ENCODE assay signal across 8 mouse cellular contexts in the genomic region with DNA sequence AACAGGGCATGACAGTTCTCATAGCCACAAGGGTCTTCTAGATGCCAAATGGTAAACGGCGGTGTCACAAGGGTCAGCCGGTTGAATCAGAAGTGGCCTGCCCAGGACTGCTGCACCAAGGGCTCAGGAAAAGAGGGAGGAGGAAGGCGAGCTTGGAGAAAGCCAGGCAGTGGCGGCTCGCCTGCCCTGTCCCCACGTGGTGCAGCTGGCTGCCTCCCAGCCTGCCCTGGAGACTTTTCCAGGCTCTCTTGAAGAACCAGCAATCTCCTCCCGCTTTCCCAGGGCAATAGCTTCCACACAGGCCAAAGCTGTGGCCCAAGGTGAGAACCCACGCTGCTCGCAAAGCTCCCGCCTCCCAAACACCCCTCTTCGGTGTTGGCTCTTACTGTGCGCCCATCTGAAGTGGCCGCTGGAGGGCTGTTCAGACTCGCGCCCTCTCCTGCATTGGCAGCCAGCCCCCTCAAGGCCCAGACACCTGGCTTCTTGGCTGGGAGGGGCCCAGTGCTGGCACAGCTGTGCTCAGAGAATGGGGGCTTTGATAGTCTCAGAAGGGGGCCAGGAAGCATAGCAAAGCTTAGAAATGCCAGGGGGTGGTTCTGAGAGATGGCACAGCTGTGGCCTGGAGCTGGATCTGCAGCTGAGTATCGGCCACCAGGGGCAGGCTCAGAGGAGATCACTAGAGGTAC. TPM values are rescaled to one million over a fixed set of nuclear protein-coding genes. Genes with fewer than 3 reads are reported as not detected.
A peak's percentile ranks its signal among the peaks of the same experiment; 100 is the strongest.
DNase-seq lines count a peak whose midpoint lies in the region; ATAC-seq and TF ChIP-seq lines count a peak whose summit lies in the region.

No protein-coding gene starts in this region.

- no peak overlapping the region for H3K4me3 ChIP-seq in liver, embryonic 14.5 days (ENCODE audit: insufficient read depth in 1 of 2, low read depth in 2 of 2, low read length in 2 of 2)

- 5% methylated on average over 17 of the region's 17 CpGs for WGBS in liver, embryonic 14.5 days (ENCODE audit: insufficient replicate concordance)

- no peak overlapping the region for H3K9ac ChIP-seq in liver, embryonic 14.5 days (replicated peaks)

- H3K27me3 ChIP-seq in liver, embryonic 14.5 days (ENCODE audit: control insufficient read depth, insufficient read depth, low read length): peaks cover 54% of the 10 kb centered on the region

- peak; percentile 56 to 75 for DNase-seq in adrenal gland, adult (ENCODE audit: inconsistent age in 2 of 2, low spot score in 1 of 2)
- DNase-seq in adrenal gland, postnatal 4 days (ENCODE audit: low spot score in 2 of 2): no peak
- no peak for DNase-seq in liver, embryonic 14.5 days (ENCODE audit: low read depth in 3 of 3, low spot score in 3 of 3)
- no peak for DNase-seq in liver
- DNase-seq in lung, adult 18-20 months: peak; percentile 62 to 67
- DNase-seq in thymus, postnatal 0 days (ENCODE audit: low spot score): peak; percentile 69
- DNase-seq in spleen, adult 12 weeks (ENCODE audit: low spot score): no peak
- DNase-seq in left cerebral cortex, adult 18-20 months (ENCODE audit: low spot score in 2 of 2): no peak

- H3K27ac ChIP-seq in liver, embryonic 14.5 days: no peak overlapping the region

- no peaks in the 10 kb centered on the region for H3K4me1 ChIP-seq in liver, embryonic 14.5 days (replicated peaks; ENCODE audit: control insufficient read depth in 2 of 2, insufficient read depth in 2 of 2, low read length in 1 of 2)

- no peak overlapping the region for H3K4me2 ChIP-seq in liver, embryonic 14.5 days (ENCODE audit: low read depth)

- no peaks in the 10 kb centered on the region for H3K36me3 ChIP-seq in liver, embryonic 14.5 days (replicated peaks; ENCODE audit: control insufficient read depth, insufficient read depth, low read depth)

- no peak for TF ChIP-seq EP300 in liver, embryonic 14.5 days (IDR thresholded peaks at IDR 0.05; ENCODE audit: low read depth)

- ATAC-seq in liver, embryonic 14.5 days (ENCODE audit: insufficient read depth): no peak

- TF ChIP-seq CTCF in liver, embryonic 14.5 days (IDR thresholded peaks at IDR 0.05; ENCODE audit: low read depth): peak; percentile 6; the same call in 1 of the 2 replicates

- no peaks in the 10 kb centered on the region; the same call in 1 of the 2 replicates for H3K9me3 ChIP-seq in liver, embryonic 14.5 days (ENCODE audit: control insufficient read depth, low read length)

RNA-seq across cellular contexts. Expression of gene Bcan, which starts 2.4 kb away (rescaled TPM):
- total RNA-seq in adrenal gland, postnatal 4 days (2021): 10 to 100 TPM; 29.2 to 30.6 TPM
- 0.08 TPM in 1 of 2 replicates, not detected in the other for polyA plus RNA-seq in liver, embryonic 14.5 days (2012; rRNA removed)
- polyA plus RNA-seq in liver, embryonic 14.5 days (2014; fragmentation: Nextera tagmentation; extraction: Ambion mirVana): not detected in 2 replicates
- 0.23 and 0.27 TPM in 2 replicates for polyA plus RNA-seq in thymus, postnatal 0 days (2015; fragmentation: Nextera tagmentation; extraction: Ambion mirVana)
- 100 to 1,000 TPM; 221 to 244 TPM for total RNA-seq in left cerebral cortex, adult 18-20 months (2021)

RNA-seq across cellular contexts. Expression of gene Hapln2, which starts 24.9 kb away (rescaled TPM):
- not detected for total RNA-seq in adrenal gland, postnatal 4 days (2021)
- polyA plus RNA-seq in liver, embryonic 14.5 days (2012; rRNA removed): not detected in 2 replicates
- polyA plus RNA-seq in liver, embryonic 14.5 days (2014; fragmentation: Nextera tagmentation; extraction: Ambion mirVana): not detected in 2 replicates
- polyA plus RNA-seq in thymus, postnatal 0 days (2015; fragmentation: Nextera tagmentation; extraction: Ambion mirVana): 0.16 TPM in 1 of 2 replicates, not detected in the other
- 10 to 100 TPM; 22.6 to 24.1 TPM for total RNA-seq in left cerebral cortex, adult 18-20 months (2021)

RNA-seq across cellular contexts. Expression of gene Nes, which starts 31.6 kb away (rescaled TPM):
- total RNA-seq in adrenal gland, postnatal 4 days (2021): 10 to 100 TPM; 16.2 to 24.3 TPM
- polyA plus RNA-seq in liver, embryonic 14.5 days (2012; rRNA removed): 0.78 and 1.1 TPM in 2 replicates
- polyA plus RNA-seq in liver, embryonic 14.5 days (2014; fragmentation: Nextera tagmentation; extraction: Ambion mirVana): 0.80 and 0.83 TPM in 2 replicates
- polyA plus RNA-seq in thymus, postnatal 0 days (2015; fragmentation: Nextera tagmentation; extraction: Ambion mirVana): 3.2 and 4.5 TPM in 2 replicates
- 1 to 10 TPM; 4.6 to 9.5 TPM for total RNA-seq in left cerebral cortex, adult 18-20 months (2021)

RNA-seq across cellular contexts. Expression of gene Gpatch4, which starts 40.5 kb away (rescaled TPM):
- total RNA-seq in adrenal gland, postnatal 4 days (2021): 10 to 100 TPM; 15.4 to 16.1 TPM
- 5.4 and 11.5 TPM in 2 replicates for polyA plus RNA-seq in liver, embryonic 14.5 days (2012; rRNA removed)
- 19.0 and 22.2 TPM in 2 replicates for polyA plus RNA-seq in liver, embryonic 14.5 days (2014; fragmentation: Nextera tagmentation; extraction: Ambion mirVana)
- 34.6 and 37.4 TPM in 2 replicates for polyA plus RNA-seq in thymus, postnatal 0 days (2015; fragmentation: Nextera tagmentation; extraction: Ambion mirVana)
- 10 to 100 TPM; 14.8 to 19.5 TPM for total RNA-seq in left cerebral cortex, adult 18-20 months (2021)

RNA-seq across cellular contexts. Expression of gene Crabp2, which starts 54.0 kb away (rescaled TPM):
- 1 to 10 TPM; 1.7 to 2.0 TPM for total RNA-seq in adrenal gland, postnatal 4 days (2021)
- polyA plus RNA-seq in liver, embryonic 14.5 days (2012; rRNA removed): 0.17 and 0.23 TPM in 2 replicates
- polyA plus RNA-seq in liver, embryonic 14.5 days (2014; fragmentation: Nextera tagmentation; extraction: Ambion mirVana): 0.10 and 0.15 TPM in 2 replicates
- polyA plus RNA-seq in thymus, postnatal 0 days (2015; fragmentation: Nextera tagmentation; extraction: Ambion mirVana): 35.5 and 38.1 TPM in 2 replicates
- total RNA-seq in left cerebral cortex, adult 18-20 months (2021): 1 to 10 TPM; 7.9 to 8.4 TPM

Comparison
In these comparisons a context has a peak if more than half of its experiments do, and no peak if none do; other contexts are left out.
1. DNase-seq: peak in adrenal gland, adult (2 of 2), lung, adult 18-20 months (2 of 2) and thymus, postnatal 0 days (single experiment); none in adrenal gland, postnatal 4 days (0 of 2), liver, embryonic 14.5 days (0 of 3), liver (single experiment), spleen, adult 12 weeks (single experiment) and left cerebral cortex, adult 18-20 months (0 of 2).
2. RNA of gene Bcan, which starts 2.4 kb away (total RNA-seq): 221 to 244 TPM in left cerebral cortex, adult 18-20 months; 29.2 to 30.6 TPM in adrenal gland, postnatal 4 days; every median in the first group is over 4 times any median in the second.
3. RNA of gene Hapln2, which starts 24.9 kb away (total RNA-seq): 22.6 to 24.1 TPM in left cerebral cortex, adult 18-20 months; not detected in adrenal gland, postnatal 4 days; every median in the first group is over 10 times any median in the second.